Mouse (Mus musculus) olfactory bulb, adult 2 months (tissue): ENCODE measurements at regions not wholly inside any gene's neighbourhood (a gene's known extent, or its start where the extent isn't known, plus 50 kb on each side); places are given as distances from the start of the nearest gene placed in this dataset.

Source experiments
- CTCF ChIP-seq: fragments of 200-500 bp; IDR thresholded peaks from 2 replicates; pipeline ENCODE4 v1.5.1; 2012; ENCODE audit warnings: low read depth, mild to moderate bottlenecking, low read length, moderate library complexity; ENCODE audit not compliant: insufficient read depth
- POLR2A ChIP-seq: fragments of 200-500 bp; IDR thresholded peaks from 2 replicates; pipeline ENCODE4 v1.6.1; 2012; ENCODE audit warnings: mild to moderate bottlenecking, low read depth, low read length, moderate library complexity; ENCODE audit not compliant: insufficient read depth

DNA sequence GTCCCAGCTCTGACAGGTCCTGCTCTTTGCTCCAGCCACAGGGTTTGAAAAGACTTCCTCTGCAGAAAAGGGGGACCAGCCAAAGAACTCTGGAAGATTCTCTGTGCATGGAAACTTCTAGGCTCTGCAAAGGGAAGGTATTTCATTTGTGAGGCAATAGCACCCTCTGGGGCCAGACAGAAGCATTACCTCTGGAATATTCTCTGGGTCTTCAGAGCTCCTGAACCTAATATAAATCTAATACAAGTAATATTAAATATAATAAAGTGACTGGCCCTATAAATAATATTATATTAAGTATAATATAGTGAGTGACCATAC lies 109.4 kb upstream of the Gm14444 start:
- no peak for TF ChIP-seq CTCF
- TF ChIP-seq POLR2A, result no peak
